Mouse (Mus musculus) liver, adult 2 months (tissue): Measurements from ENCODE around the gene Hoxd11. TPM values are rescaled to one million over a fixed set of nuclear protein-coding genes. Genes with fewer than 3 reads are reported as not detected.

Experiments used
- DNase-seq: peaks from one replicate; pipeline ENCODE4 v3.0.0-alpha.2; 2011; ENCODE audit warnings: low read depth, low spot score; ENCODE audit errors: extremely low read depth
- H3K27ac ChIP-seq: fragments of 200-500 bp; replicated peaks from 2 replicates; pipeline ENCODE4 v1.5.1; 2012; ENCODE audit warnings: low read depth, mild to moderate bottlenecking, control low read depth, inconsistent platforms, low read length; ENCODE audit not compliant: insufficient read depth
- H3K27me3 ChIP-seq: fragments of 200-500 bp; 2 replicates; pipeline ENCODE4 v1.6.1; 2012; ENCODE audit warnings: mild to moderate bottlenecking, moderate library complexity, low read length, inconsistent platforms; ENCODE audit not compliant: control insufficient read depth, insufficient read depth
- H3K36me3 ChIP-seq: fragments of 200-500 bp; 2 replicates; pipeline ENCODE4 v1.6.1; 2012; ENCODE audit warnings: low read length, inconsistent platforms; ENCODE audit not compliant: control insufficient read depth, insufficient read depth
- H3K4me1 ChIP-seq: fragments of 200-500 bp; 2 replicates; pipeline ENCODE4 v1.6.1; 2011; ENCODE audit warnings: low read length; ENCODE audit not compliant: control insufficient read depth, insufficient read depth
- H3K4me3 ChIP-seq: fragments of 200-500 bp; 2 replicates; pipeline ENCODE4 v1.5.1; 2011; ENCODE audit warnings: low read depth, mild to moderate bottlenecking, control low read depth, low read length, moderate library complexity; ENCODE audit not compliant: insufficient read depth
- H3K79me2 ChIP-seq: fragments of 200-500 bp; 2 replicates; pipeline ENCODE4 v1.6.1; 2012; ENCODE audit warnings: inconsistent platforms, mild to moderate bottlenecking, low read length, moderate library complexity; ENCODE audit not compliant: control insufficient read depth, insufficient read depth
- H3K9ac ChIP-seq: fragments of 200-500 bp; 2 replicates; pipeline ENCODE4 v1.6.1; 2012; ENCODE audit warnings: low read depth, mild to moderate bottlenecking, control low read depth, inconsistent platforms, low read length
- CTCF ChIP-seq: fragments of 200-500 bp; IDR thresholded peaks from 2 replicates; pipeline ENCODE4 v1.5.1; 2011; ENCODE audit warnings: low read depth, low read length, control low read depth
- POLR2A ChIP-seq: fragments of 200-500 bp; IDR thresholded peaks from 2 replicates; pipeline ENCODE4 v1.6.1; 2011; ENCODE audit warnings: low read length, control low read depth; ENCODE audit not compliant: insufficient read depth; ENCODE audit errors: extremely low read depth
- WGBS: fragments of 180-500 bp; shearing (Covaris S2); methylation state at CpG from one replicate; pipeline ENCODE4 v1.1.7; 2018; 5-methylcytosine and 5-hydroxymethylcytosine counted together
- polyA plus RNA-seq: library from polyadenylated mRNA; depleted of rRNA; stranded (reverse); fragments of >200 nt; gene quantifications from 2 replicates; pipeline ENCODE4 v1.2.3, GENCODE M21; 2012
- total RNA-seq: library from RNA; depleted of rRNA; stranded (reverse); fragments of >200 nt; gene quantifications from 2 replicates; pipeline ENCODE4 v1.2.3, GENCODE M21; 2014

The Hoxd11 gene
- total and polyA plus RNA-seq, 2 experiments, result not detected

GRCm38 (mm10) chr2:74727640-74728302 lies 48.4 kb downstream of the Hoxd11 start:
- Histone ChIP-seq H3K9ac (no peak overlapping the region), H3K79me2 (no peaks in the 10 kb centered on the region), H3K36me3 (no peaks in the 10 kb centered on the region), H3K27me3 (peaks cover 30% of the 10 kb centered on the region), H3K27ac (no peak overlapping the region), H3K4me1 (peaks cover 2% of the 10 kb centered on the region; the same call in 1 of the 2 replicates), H3K4me3 (no peak overlapping the region)
- no peak for DNase-seq
- 9% methylated on average over 25 of the region's 25 CpGs for WGBS
- TF ChIP-seq POLR2A (no peak), CTCF (no peak)

GRCm38 (mm10) chr2:74728303-74728680 lies 48.9 kb downstream of the Hoxd11 start:
- H3K36me3 ChIP-seq, result no peaks in the 10 kb centered on the region
- no peak for DNase-seq
- H3K9ac ChIP-seq, result no peak overlapping the region
- WGBS, result 16% methylated on average over 13 of the region's 13 CpGs
- no peak for TF ChIP-seq CTCF
- no peak for TF ChIP-seq POLR2A
- no peaks in the 10 kb centered on the region for H3K79me2 ChIP-seq
- peaks cover 29% of the 10 kb centered on the region for H3K27me3 ChIP-seq
- peaks cover 2% of the 10 kb centered on the region; the same call in 1 of the 2 replicates for H3K4me1 ChIP-seq
- no peak overlapping the region for H3K4me3 ChIP-seq
- no peak overlapping the region for H3K27ac ChIP-seq

- WGBS, result 12% methylated on average over 8 of the region's 8 CpGs
- H3K79me2 ChIP-seq, result no peaks in the 10 kb centered on the region
- no peak overlapping the region for H3K27ac ChIP-seq
Measured at GRCm38 (mm10) chr2:74730331-74730730, 51.0 kb downstream of the Hoxd11 start.

GRCm38 (mm10) chr2:74731055-74731454 lies 51.7 kb downstream of the Hoxd11 start:
- no peak overlapping the region for H3K4me3 ChIP-seq
- TF ChIP-seq POLR2A (no peak), CTCF (no peak)
- H3K9ac ChIP-seq, result no peak overlapping the region
- no peak overlapping the region for H3K27ac ChIP-seq
- H3K27me3 ChIP-seq, result peaks cover 34% of the 10 kb centered on the region
- peaks cover 2% of the 10 kb centered on the region; the same call in 1 of the 2 replicates for H3K4me1 ChIP-seq
- DNase-seq, result no peak
- no peaks in the 10 kb centered on the region for H3K36me3 ChIP-seq
- H3K79me2 ChIP-seq, result no peaks in the 10 kb centered on the region

More at GRCm38 (mm10) chr2:74730331-74730730, 51.0 kb downstream of the Hoxd11 start:
- H3K27me3 ChIP-seq, result peaks cover 29% of the 10 kb centered on the region
- no peaks in the 10 kb centered on the region for H3K36me3 ChIP-seq
- H3K4me3 ChIP-seq, result no peak overlapping the region
- TF ChIP-seq CTCF (no peak), POLR2A (no peak)
- peak; percentile 76 for DNase-seq
- peaks cover 2% of the 10 kb centered on the region; the same call in 1 of the 2 replicates for H3K4me1 ChIP-seq
- no peak overlapping the region for H3K9ac ChIP-seq

GRCm38 (mm10) chr2:74731799-74732512 lies 52.6 kb downstream of the Hoxd11 start:
- Histone ChIP-seq H3K27ac (no peak overlapping the region), H3K79me2 (no peaks in the 10 kb centered on the region), H3K27me3 (peaks cover 41% of the 10 kb centered on the region), H3K9ac (no peak overlapping the region), H3K4me1 (peaks cover 2% of the 10 kb centered on the region; the same call in 1 of the 2 replicates), H3K4me3 (no peak overlapping the region), H3K36me3 (no peaks in the 10 kb centered on the region)
- TF ChIP-seq CTCF (no peak), POLR2A (no peak)
- WGBS, result 11% methylated on average over 9 of the region's 9 CpGs
- DNase-seq, result no peak
